Mouse (Mus musculus): ENCODE results near the gene Nek11.

Nek11 gene

DNA sequence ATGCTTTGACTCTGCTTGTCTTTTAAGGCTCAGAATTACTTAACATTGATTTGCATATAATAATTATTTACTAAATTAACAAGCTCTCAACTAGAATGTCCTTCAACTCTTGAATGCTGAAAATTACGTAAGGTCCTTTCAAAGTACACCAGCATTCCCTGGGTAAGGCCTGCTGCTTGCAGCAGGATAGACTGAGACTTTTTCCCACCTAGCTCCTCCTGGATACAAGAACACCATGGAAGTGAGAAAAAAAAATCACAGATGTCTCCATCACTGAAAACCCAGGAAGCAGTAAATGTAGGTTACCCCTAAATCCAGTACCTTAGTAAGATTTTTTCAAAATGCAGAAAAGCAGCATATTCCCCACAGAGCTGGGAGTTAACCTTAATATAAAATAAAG is 82.6 kb downstream of the Nek11 start:
- no peak for DNase-seq (ENCODE audit: low spot score)

DNA sequence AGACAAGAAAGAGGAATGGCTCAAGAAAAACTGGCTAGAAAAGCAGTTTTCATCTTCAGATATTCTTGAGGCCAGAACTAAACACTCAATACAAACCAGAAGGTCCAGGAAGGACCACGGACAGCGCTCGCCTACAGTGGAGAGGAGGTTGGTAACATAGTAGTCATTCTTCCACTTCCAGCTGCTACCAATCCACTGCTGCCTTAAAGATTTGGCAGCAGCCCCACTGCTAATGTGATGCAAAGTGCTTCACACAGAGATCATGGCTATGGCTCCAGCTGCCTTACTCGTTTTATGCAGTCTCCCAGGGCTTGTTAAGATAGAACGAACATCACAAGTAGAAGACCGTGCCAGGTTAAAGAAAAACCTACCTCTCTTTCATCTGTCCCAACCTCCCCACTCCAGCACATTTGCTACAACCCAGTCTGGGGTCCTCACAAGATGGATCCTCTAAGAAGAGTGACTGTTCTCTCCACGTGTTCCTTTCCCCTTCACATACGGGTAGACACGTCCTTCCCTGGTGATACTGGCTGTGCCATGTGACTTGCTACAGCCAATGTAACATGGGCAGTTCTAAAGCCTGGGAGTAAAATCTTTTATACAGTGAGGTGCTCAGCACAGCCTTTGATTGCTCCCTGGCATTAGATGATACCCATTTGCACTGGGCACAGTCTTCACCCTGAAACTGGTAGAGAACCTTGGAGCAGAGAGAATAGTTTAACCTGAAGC is 85.6 kb downstream of the Nek11 start:
- no peak for DNase-seq (ENCODE audit: low spot score)

GRCm38 (mm10) chr9:105306042-105306441 is 89.3 kb downstream of the Nek11 start:
- DNase-seq (ENCODE audit: low spot score), result no peak

DNA sequence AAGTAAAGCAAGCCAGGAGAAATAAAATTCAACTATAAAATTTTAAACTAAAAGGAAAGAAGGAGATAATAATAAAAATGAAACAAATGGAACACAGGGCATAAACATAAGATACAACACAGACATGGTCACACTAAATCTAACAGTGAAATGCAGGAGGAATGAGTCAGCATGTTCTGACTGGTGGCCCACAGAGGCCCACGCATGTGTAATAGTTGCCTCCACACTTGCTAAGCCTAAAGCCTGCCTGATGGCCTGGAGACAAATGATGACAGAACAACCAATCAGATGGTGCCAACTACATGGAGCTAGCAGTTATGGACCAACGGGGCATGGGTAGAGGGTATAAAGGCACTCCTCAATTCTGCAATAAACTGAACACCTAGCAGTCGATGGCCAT is 93.1 kb downstream of the Nek11 start:
- no peak for DNase-seq (ENCODE audit: low spot score)

GRCm38 (mm10) chr9:105301396-105301795 is 93.9 kb downstream of the Nek11 start:
- DNase-seq (ENCODE audit: low spot score), result no peak

- DNase-seq (ENCODE audit: low spot score), result no peak
These were observed 94.5 kb downstream of the Nek11 start for GRCm38 (mm10) chr9:105300738-105301325.

- DNase-seq (ENCODE audit: low spot score), result no peak
These were observed 110.7 kb downstream of the Nek11 start for GRCm38 (mm10) chr9:105284670-105285069.

- no peak for DNase-seq (ENCODE audit: low spot score)
These were observed 112.6 kb downstream of the Nek11 start for GRCm38 (mm10) chr9:105282725-105283124.

DNA sequence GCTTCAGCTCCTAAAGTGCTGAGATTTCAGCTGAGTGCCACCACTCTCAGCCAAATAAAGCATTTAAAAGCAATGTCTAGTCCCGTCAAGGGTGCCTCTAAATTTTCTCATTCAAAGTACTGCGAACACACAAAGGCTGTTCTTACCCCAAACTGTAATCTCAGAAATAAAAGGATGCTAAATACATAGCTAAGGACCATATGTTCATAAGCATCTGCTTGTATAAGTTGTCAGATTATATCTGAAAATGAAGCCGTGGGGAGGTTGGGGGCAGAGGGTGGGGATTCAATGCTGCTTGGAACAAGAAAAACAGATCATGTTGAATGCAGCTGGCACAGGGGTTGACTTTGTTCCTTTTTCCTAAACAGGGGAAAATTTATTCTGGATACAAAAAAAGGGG is 120.4 kb downstream of the Nek11 start:
- no peak for DNase-seq (ENCODE audit: low spot score)

- no peak for DNase-seq (ENCODE audit: low spot score)
These were observed 121.0 kb downstream of the Nek11 start for GRCm38 (mm10) chr9:105274286-105274685.

GRCm38 (mm10) chr9:105272241-105272640 is 123.1 kb downstream of the Nek11 start:
- DNase-seq (ENCODE audit: low spot score), result no peak

GRCm38 (mm10) chr9:105263140-105263539 is 132.2 kb downstream of the Nek11 start:
- DNase-seq (ENCODE audit: low spot score), result no peak

GRCm38 (mm10) chr9:105257668-105258067 is 137.7 kb downstream of the Nek11 start:
- no peak for DNase-seq (ENCODE audit: low spot score)

GRCm38 (mm10) chr9:105254076-105254475 is 141.2 kb downstream of the Nek11 start:
- DNase-seq (ENCODE audit: low spot score), result no peak

DNA sequence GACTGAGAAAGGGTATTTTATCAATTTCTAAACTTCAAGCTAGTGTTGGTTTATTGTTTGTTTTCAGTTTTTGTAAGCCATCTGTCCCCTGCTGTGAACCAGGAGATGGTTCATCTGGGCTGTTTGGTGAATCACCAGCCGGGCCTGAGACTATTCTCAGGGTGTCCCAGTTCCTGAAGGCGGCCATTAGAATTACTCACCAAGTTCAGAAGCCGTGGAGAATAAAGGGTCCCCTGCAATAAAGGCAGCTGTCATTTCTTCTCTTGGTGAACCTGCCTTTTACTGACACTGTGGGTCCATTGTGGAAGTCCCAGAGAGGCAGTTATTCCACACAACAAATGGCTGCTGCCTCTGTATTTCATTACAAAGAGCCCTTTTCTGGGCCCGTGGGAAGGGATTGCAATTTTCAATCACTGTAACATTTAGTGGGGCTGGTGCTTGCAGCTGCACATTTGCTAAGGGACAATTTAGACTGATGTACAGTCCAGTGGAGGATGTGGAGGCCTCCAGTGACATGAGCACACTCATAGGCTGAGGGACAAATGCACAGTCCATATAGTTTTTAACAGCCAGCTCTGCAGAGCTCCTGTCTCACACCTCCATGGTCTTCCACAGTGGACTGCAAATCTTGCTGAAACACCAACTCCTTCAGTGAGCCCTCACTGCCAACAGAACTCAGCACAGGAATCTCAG is 142.8 kb downstream of the Nek11 start:
- DNase-seq (ENCODE audit: low spot score), result no peak

GRCm38 (mm10) chr9:105251256-105251655 is 144.1 kb downstream of the Nek11 start:
- no peak for DNase-seq (ENCODE audit: low spot score)

GRCm38 (mm10) chr9:105244024-105244423 is 151.3 kb downstream of the Nek11 start:
- DNase-seq (ENCODE audit: low spot score), result no peak

GRCm38 (mm10) chr9:105214434-105214833 is 180.9 kb downstream of the Nek11 start:
- DNase-seq (ENCODE audit: low spot score), result no peak

DNA sequence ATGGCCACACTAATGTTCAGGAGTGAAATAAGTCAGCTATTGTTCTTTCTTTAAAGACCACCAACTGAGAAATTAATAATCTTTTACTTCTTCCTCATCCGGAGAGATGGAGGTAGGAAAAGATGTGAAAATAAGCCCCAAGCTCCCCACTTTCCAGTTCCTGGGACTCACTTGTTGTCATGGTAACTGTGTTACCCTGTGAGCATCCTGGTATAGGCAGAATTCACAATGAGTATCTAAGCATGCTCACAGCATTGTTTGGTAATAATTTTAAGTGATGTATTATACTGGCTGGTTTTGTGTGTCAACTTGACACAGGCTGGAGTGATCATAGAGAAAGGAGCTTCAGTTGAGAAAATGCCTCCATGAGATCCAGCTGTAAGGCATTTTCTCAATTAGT is 195.0 kb downstream of the Nek11 start:
- no peak for DNase-seq (ENCODE audit: low spot score)

- no peak for DNase-seq (ENCODE audit: low spot score)
These were observed 208.6 kb downstream of the Nek11 start for GRCm38 (mm10) chr9:105186725-105187124.

- no peak for DNase-seq (ENCODE audit: low spot score)
These were observed 212.9 kb downstream of the Nek11 start for GRCm38 (mm10) chr9:105182392-105182791.

DNA sequence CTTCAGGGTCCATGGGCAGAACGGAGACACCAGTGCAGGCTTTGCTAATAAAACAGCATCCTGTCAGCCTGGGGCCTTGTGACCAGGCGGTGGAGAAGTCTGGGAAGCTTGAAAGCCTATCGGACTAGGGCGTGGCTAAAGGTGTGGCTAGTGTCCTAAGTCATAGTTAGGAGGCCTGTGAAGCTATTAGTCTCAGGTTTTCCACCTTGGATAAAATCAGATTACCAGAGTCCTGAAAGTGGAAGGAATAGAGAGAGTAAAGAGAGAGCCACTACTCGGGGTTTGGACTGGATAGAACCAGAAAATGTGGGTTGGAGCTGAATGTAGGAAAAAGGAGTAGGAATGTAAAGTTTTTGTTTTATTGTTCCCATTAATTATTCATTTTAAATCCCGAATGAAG is 250.3 kb downstream of the Nek11 start, which contains the start of gene 1700080E11Rik:
TSS of gene 1700080E11Rik (minus strand) at position 101 of the 400 bp plus-strand sequence.
- DNase-seq (ENCODE audit: low spot score), result no peak

- no peak for DNase-seq (ENCODE audit: low spot score)
These were observed 256.1 kb downstream of the Nek11 start for GRCm38 (mm10) chr9:105139204-105139603.

Measured in ovary, postnatal 36 days (tissue).